Mouse (Mus musculus): ENCODE measurements around the gene Sohlh2.
A peak's percentile ranks its signal among the peaks of the same experiment; 100 is the strongest.

Gene Sohlh2

GRCm38 (mm10) chr3:55212254-55212653 lies 30.4 kb downstream of the Sohlh2 start:
- DNase-seq, result no peak

- peak; percentile 79 for DNase-seq
Measured at GRCm38 (mm10) chr3:55213785-55214184, 32.0 kb downstream of the Sohlh2 start.

- peak; percentile 39 for DNase-seq
Measured at GRCm38 (mm10) chr3:55214413-55214812, 32.6 kb downstream of the Sohlh2 start.

GRCm38 (mm10) chr3:55222502-55222901 lies 40.7 kb downstream of the Sohlh2 start:
- DNase-seq, result no peak

- no peak for DNase-seq
Measured at GRCm38 (mm10) chr3:55223862-55224261, 42.0 kb downstream of the Sohlh2 start.

- peak; percentile 77 for DNase-seq
Measured at GRCm38 (mm10) chr3:55226501-55227213, 44.8 kb downstream of the Sohlh2 start.

GRCm38 (mm10) chr3:55227214-55227581 lies 45.4 kb downstream of the Sohlh2 start:
- DNase-seq, result no peak

- DNase-seq, result peak; percentile 98
Measured at GRCm38 (mm10) chr3:55241730-55242421, 60.0 kb downstream of the Sohlh2 start, which contains the start of gene Dclk1. Gene Dclk1 (plus strand): TSS chr3:55242364.

- DNase-seq, result peak; percentile 99
Measured at GRCm38 (mm10) chr3:55242422-55243055, 60.7 kb downstream of the Sohlh2 start.

- no peak for DNase-seq
Measured at GRCm38 (mm10) chr3:55243056-55243471, 61.2 kb downstream of the Sohlh2 start.

GRCm38 (mm10) chr3:55244087-55244486 lies 62.3 kb downstream of the Sohlh2 start:
- DNase-seq, result no peak

- DNase-seq, result no peak
Measured at GRCm38 (mm10) chr3:55246618-55247272, 64.9 kb downstream of the Sohlh2 start.

- no peak for DNase-seq
Measured at GRCm38 (mm10) chr3:55248048-55248447, 66.2 kb downstream of the Sohlh2 start.

- no peak for DNase-seq
Measured at GRCm38 (mm10) chr3:55248508-55248907, 66.7 kb downstream of the Sohlh2 start.

- DNase-seq, result no peak
Measured at GRCm38 (mm10) chr3:55250631-55251030, 68.8 kb downstream of the Sohlh2 start.

Data from heart, adult 11 months (tissue).